Mouse (Mus musculus) frontal cortex, adult (tissue): ENCODE data around the gene Tex37.

ENCODE experiments used
- ATAC-seq: cut with Nextera tagmentation; 2 replicates; pipeline ENCODE4 v1.9.2; 2017; ENCODE audit warnings: mild to moderate bottlenecking, moderate library complexity, mixed read lengths; ENCODE audit not compliant: low TSS enrichment

Tex37 gene

GRCm38 (mm10) chr6:70887993-70888392 is 30.7 kb downstream of the Tex37 start:
- ATAC-seq, result no peak

- peak; percentile 83 for ATAC-seq
Observed at GRCm38 (mm10) chr6:70880714-70881304, 37.9 kb downstream of the Tex37 start.

- no peak for ATAC-seq
Observed at GRCm38 (mm10) chr6:70875017-70875416, 43.7 kb downstream of the Tex37 start.

GRCm38 (mm10) chr6:70874035-70874775 is 44.5 kb downstream of the Tex37 start:
- ATAC-seq, result no peak

- ATAC-seq, result no peak
Observed at GRCm38 (mm10) chr6:70872570-70872969, 46.2 kb downstream of the Tex37 start.

- ATAC-seq, result peak; percentile 87
Observed at GRCm38 (mm10) chr6:70872128-70872527, 46.6 kb downstream of the Tex37 start.

GRCm38 (mm10) chr6:70871511-70871980 is 47.2 kb downstream of the Tex37 start:
- peak; percentile 32; the same call in 1 of the 2 replicates for ATAC-seq

- no peak for ATAC-seq
Observed at GRCm38 (mm10) chr6:70867297-70867696, 51.4 kb downstream of the Tex37 start.

- no peak for ATAC-seq
Observed at GRCm38 (mm10) chr6:70866761-70867160, 52.0 kb downstream of the Tex37 start.

GRCm38 (mm10) chr6:70864285-70864684 is 54.4 kb downstream of the Tex37 start:
- no peak for ATAC-seq
